Mouse (Mus musculus) intestine, postnatal 0 days (tissue): ENCODE data around the gene Oas1a. TPM values are rescaled to one million over a fixed set of nuclear protein-coding genes. Genes with fewer than 3 reads are reported as not detected.
"Not testable (repeated sequence)": the region's sequence is repeated elsewhere in the genome, so short reads cannot be mapped to it uniquely, and the experiment has no call there.

ENCODE experiments used
- ATAC-seq: fragments of 200-750 bp; cut with Nextera tagmentation; 2 replicates; pipeline ENCODE4 v1.8.0; 2017; ENCODE audit warnings: mild to moderate bottlenecking, moderate TSS enrichment, moderate library complexity
- H3K27ac ChIP-seq: fragments of 300-500 bp; sonication (generic); 2 replicates; pipeline ENCODE4 v1.5.1; 2014; ENCODE audit warnings: mild to moderate bottlenecking, low read depth, low read length, moderate library complexity
- H3K27me3 ChIP-seq: fragments of 300-500 bp; sonication (generic); replicated peaks from 2 replicates; pipeline ENCODE4 v1.6.1; 2014; ENCODE audit warnings: low read length, mixed read lengths; ENCODE audit not compliant: control insufficient read depth, insufficient read depth
- H3K36me3 ChIP-seq: fragments of 300-500 bp; sonication (generic); 2 replicates; pipeline ENCODE4 v1.6.1; 2014; ENCODE audit warnings: mild to moderate bottlenecking, moderate library complexity; ENCODE audit not compliant: control insufficient read depth, insufficient read depth
- H3K4me1 ChIP-seq: fragments of 300-500 bp; sonication (generic); replicated peaks from 2 replicates; pipeline ENCODE4 v1.6.1; 2014; ENCODE audit warnings: antibody characterized with exemption, low read length, mixed read lengths; ENCODE audit not compliant: control insufficient read depth, insufficient read depth
- H3K4me2 ChIP-seq: fragments of 300-500 bp; sonication (generic); replicated peaks from 2 replicates; pipeline ENCODE4 v1.6.1; 2014; ENCODE audit warnings: low read depth, mild to moderate bottlenecking, moderate library complexity
- H3K4me3 ChIP-seq: fragments of 300-500 bp; sonication (generic); 2 replicates; pipeline ENCODE4 v1.5.1; 2014; ENCODE audit warnings: low read depth, low read length
- H3K9ac ChIP-seq: fragments of 300-500 bp; sonication (generic); 2 replicates; pipeline ENCODE4 v1.6.1; 2014; ENCODE audit warnings: mild to moderate bottlenecking, low read depth, low read length
- H3K9me3 ChIP-seq: fragments of 300-500 bp; sonication (generic); 2 replicates; pipeline ENCODE4 v1.6.1; 2016; ENCODE audit warnings: mixed run types; ENCODE audit not compliant: control insufficient read depth
- CTCF ChIP-seq: sonication (generic); IDR thresholded peaks from 2 replicates; pipeline ENCODE4 v1.5.1; 2016; ENCODE audit warnings: low read depth, mild to moderate bottlenecking, control low read depth, antibody characterized with exemption, moderate library complexity
- WGBS: fragments of 180-500 bp; shearing (Covaris S2); extraction: QIAGEN DNeasy Blood & Tissue Kit; methylation state at CpG from one replicate; pipeline ENCODE4 v1.1.7; 2014; 5-methylcytosine and 5-hydroxymethylcytosine counted together
- polyA plus RNA-seq: library from polyadenylated mRNA; unstranded; fragments of >200 nt; fragmentation: Nextera tagmentation; extraction: Ambion mirVana; gene quantifications from 2 replicates; pipeline ENCODE4 v1.2.1, GENCODE M21; 2015

The Oas1a gene
- polyA plus RNA-seq, 1 experiment from 2014 or later = 65.6 TPM

- Histone ChIP-seq H3K4me1 (no peaks in the 10 kb centered on the region), H3K27me3 (no peaks in the 10 kb centered on the region), H3K36me3 (no peaks in the 10 kb centered on the region), H3K4me3 (no peak overlapping the region), H3K4me2 (no peak overlapping the region), H3K27ac (no peak overlapping the region), H3K9ac (no peak overlapping the region), H3K9me3 (no peaks in the 10 kb centered on the region)
- no peak for TF ChIP-seq CTCF
- ATAC-seq = no peak
- WGBS = 64% methylated on average over 7 of the region's 7 CpGs
Observed at GRCm38 (mm10) chr5:120908196-120908920, 1.0 kb upstream of the Oas1a start.

- Histone ChIP-seq H3K9me3 (no peaks in the 10 kb centered on the region), H3K4me2 (no peak overlapping the region), H3K36me3 (peaks cover 4% of the 10 kb centered on the region; the same call in 1 of the 2 replicates), H3K27ac (no peak overlapping the region), H3K9ac (no peak overlapping the region), H3K4me1 (no peaks in the 10 kb centered on the region), H3K4me3 (no peak overlapping the region), H3K27me3 (no peaks in the 10 kb centered on the region)
- no peak for ATAC-seq
- 90% methylated on average over 5 of the region's 5 CpGs for WGBS
- no peak for TF ChIP-seq CTCF
Observed at GRCm38 (mm10) chr5:120902056-120902455, 5.3 kb downstream of the Oas1a start.

GRCm38 (mm10) chr5:120900666-120901065 lies 6.7 kb downstream of the Oas1a start:
- no peak overlapping the region for H3K4me2 ChIP-seq
- 59% methylated on average over 1 of the region's 1 CpGs for WGBS
- no peaks in the 10 kb centered on the region for H3K4me1 ChIP-seq
- H3K9me3 ChIP-seq = no peaks in the 10 kb centered on the region
- TF ChIP-seq CTCF = no peak
- no peaks in the 10 kb centered on the region for H3K27me3 ChIP-seq
- ATAC-seq = no peak
- H3K27ac ChIP-seq = no peak overlapping the region
- no peak overlapping the region for H3K9ac ChIP-seq
- peaks cover 4% of the 10 kb centered on the region; the same call in 1 of the 2 replicates for H3K36me3 ChIP-seq
- no peak overlapping the region for H3K4me3 ChIP-seq

- no peak for ATAC-seq
- Histone ChIP-seq H3K27me3 (no peaks in the 10 kb centered on the region), H3K4me2 (no peak overlapping the region), H3K4me3 (no peak overlapping the region), H3K36me3 (peaks cover 4% of the 10 kb centered on the region; the same call in 1 of the 2 replicates), H3K9me3 (no peaks in the 10 kb centered on the region), H3K27ac (no peak overlapping the region), H3K9ac (no peak overlapping the region), H3K4me1 (no peaks in the 10 kb centered on the region)
- TF ChIP-seq CTCF = no peak
Observed at GRCm38 (mm10) chr5:120898726-120899125, 8.6 kb downstream of the Oas1a start.

DNA sequence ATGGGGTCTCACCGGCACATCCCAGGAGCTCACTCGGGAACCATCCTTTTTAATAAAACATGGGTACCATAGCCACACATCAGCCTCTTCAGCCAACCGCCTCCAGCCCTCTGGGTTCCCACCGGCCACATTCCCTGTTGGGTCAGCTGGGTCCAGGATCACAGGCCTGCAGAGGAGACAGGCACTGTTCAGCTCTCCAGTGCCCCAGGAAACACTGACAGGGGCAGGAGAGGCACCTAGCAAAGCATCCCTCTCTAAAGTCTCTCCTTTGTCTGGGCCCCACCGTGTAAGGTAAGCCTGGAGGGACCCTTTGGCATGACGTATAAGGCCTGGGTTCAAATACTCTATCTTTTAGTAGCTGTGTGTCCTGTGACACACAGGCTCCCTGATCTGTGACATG lies 9.0 kb downstream of the Oas1a start:
- Histone ChIP-seq H3K4me3 (no peak overlapping the region), H3K9ac (no peak overlapping the region), H3K4me2 (no peak overlapping the region), H3K27ac (no peak overlapping the region), H3K9me3 (no peaks in the 10 kb centered on the region), H3K27me3 (no peaks in the 10 kb centered on the region), H3K4me1 (no peaks in the 10 kb centered on the region), H3K36me3 (peaks cover 4% of the 10 kb centered on the region; the same call in 1 of the 2 replicates)
- no peak for ATAC-seq
- 89% methylated on average over 6 of the region's 6 CpGs for WGBS
- no peak for TF ChIP-seq CTCF

GRCm38 (mm10) chr5:120895231-120895900 lies 12.0 kb downstream of the Oas1a start:
- Histone ChIP-seq H3K9me3 (no peaks in the 10 kb centered on the region), H3K36me3 (no peaks in the 10 kb centered on the region), H3K4me3 (no peak overlapping the region), H3K27me3 (no peaks in the 10 kb centered on the region), H3K4me2 (no peak overlapping the region), H3K27ac (no peak overlapping the region), H3K9ac (no peak overlapping the region), H3K4me1 (no peaks in the 10 kb centered on the region)
- no peak for TF ChIP-seq CTCF
- WGBS = 85% methylated on average over 11 of the region's 11 CpGs
- no peak for ATAC-seq

DNA sequence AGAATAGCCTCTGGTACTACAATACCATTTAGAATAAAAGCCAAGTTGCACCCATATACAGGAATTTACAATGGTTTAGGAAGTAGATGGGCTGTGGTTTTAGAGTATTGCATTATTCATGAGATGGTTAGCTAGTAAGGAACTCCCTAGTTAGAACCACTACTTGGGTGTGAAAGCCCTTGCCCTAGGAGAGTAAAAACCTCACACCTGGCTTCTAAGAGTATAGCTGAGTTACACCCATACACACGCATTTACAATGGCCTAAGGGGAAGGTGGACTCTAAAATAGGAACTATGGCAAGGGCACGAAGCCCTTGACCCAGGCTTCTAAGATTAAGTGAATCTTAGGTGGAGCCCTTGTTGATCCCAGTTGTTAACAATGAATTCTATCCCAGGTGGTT lies 12.6 kb downstream of the Oas1a start:
- H3K4me1 ChIP-seq, ATAC-seq, H3K9ac ChIP-seq, H3K9me3 ChIP-seq, H3K4me3 ChIP-seq, H3K27me3 ChIP-seq, H3K4me2 ChIP-seq, H3K27ac ChIP-seq, H3K36me3 ChIP-seq: not testable (repeated sequence)
- WGBS = 83% methylated on average over 2 of the region's 2 CpGs

DNA sequence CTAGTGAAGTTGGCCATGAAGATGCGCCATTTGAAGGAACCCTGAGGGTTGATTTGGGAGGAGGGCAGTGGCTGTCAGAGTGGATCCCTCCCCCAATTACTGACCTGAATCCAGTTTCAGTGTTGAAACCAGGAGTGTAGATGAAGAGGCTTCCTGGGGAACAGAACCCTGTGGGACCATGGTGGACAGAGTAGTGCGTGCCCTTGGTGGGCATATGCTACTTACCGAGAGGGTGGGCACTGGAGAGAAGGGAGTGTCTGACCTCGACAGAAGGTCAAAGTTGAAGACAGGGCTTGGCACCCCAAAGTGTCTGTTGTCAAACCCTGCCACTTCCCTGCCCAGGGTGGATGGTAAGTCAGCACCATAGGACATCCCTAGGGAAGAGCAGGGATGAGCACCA lies 13.5 kb downstream of the Oas1a start:
- not testable (repeated sequence) for H3K27ac ChIP-seq, H3K4me1 ChIP-seq, H3K4me2 ChIP-seq, ATAC-seq, H3K27me3 ChIP-seq, H3K9me3 ChIP-seq, H3K4me3 ChIP-seq, H3K36me3 ChIP-seq, H3K9ac ChIP-seq
- WGBS = 92% methylated on average over 4 of the region's 4 CpGs
